Mouse (Mus musculus) natural killer cell, adult 2 months (primary cell): Measurements from ENCODE around the gene Fbxw13.
"Not testable (repeated sequence)": the region's sequence is repeated elsewhere in the genome, so short reads cannot be mapped to it uniquely, and the experiment has no call there.

Source experiments
- DNase-seq, 2 experiments: peaks; one replicate each; pipeline ENCODE4 v3.0.0; 2022; ENCODE audit warnings: low spot score in 2 of 2

Fbxw13 gene

DNA sequence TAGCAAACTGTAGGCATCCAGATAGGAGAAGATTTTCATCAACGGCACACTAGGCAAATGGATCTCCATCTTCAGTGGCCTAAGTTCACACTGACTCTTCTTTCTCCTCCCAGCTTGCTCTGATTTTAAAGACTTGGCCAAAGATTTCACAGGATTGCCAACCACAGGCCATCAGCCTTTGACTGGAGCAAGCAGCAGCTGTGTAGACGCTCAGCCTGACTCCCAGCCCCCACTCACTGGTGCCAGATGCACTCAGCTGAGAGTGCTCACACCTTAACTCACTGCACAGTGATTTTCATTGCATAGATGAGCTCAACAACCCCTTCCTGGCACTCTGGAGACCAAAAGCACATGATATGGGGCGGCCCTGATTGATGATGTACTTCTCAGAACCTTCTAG lies at the start of gene Fbxw13:
Fbxw13 (minus strand) TSS at position 101 of the 400 bp plus-strand sequence.
- DNase-seq, result not testable (repeated sequence)

GRCm38 (mm10) chr9:109234654-109235053 lies 38.9 kb upstream of the Fbxw13 start, which contains the start of gene Fbxw20:
Gene Fbxw20, minus strand, starts transcription at chr9:109234754.
- no peak for DNase-seq

GRCm38 (mm10) chr9:109218449-109218848 lies 22.7 kb upstream of the Fbxw13 start:
- DNase-seq, result no peak

DNA sequence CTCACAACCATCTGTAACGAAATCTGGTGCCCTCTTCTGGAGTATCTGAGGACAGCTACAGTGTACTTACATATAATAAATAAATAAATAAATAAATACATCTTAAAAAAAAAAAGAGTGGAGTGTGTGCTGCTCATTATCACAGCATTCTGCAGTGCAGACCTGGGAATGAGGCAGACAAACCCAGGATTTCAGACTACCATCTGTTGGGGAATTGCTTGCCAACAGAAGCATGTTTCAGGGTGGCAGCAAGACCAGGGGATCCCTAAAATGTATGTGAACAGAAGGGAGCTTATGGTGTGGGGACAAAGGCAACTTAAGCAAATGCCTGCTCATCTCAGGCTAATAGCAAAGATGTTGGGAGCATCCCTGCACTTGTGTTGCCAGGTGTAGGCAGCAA lies 5.6 kb upstream of the Fbxw13 start:
- not testable (repeated sequence) for DNase-seq

GRCm38 (mm10) chr9:109200349-109200748 lies 4.6 kb upstream of the Fbxw13 start:
- no peak for DNase-seq

- no peak for DNase-seq
Measured at GRCm38 (mm10) chr9:109199353-109199752, 3.6 kb upstream of the Fbxw13 start.

GRCm38 (mm10) chr9:109177208-109177607 lies 18.6 kb downstream of the Fbxw13 start:
- DNase-seq, result no peak

DNA sequence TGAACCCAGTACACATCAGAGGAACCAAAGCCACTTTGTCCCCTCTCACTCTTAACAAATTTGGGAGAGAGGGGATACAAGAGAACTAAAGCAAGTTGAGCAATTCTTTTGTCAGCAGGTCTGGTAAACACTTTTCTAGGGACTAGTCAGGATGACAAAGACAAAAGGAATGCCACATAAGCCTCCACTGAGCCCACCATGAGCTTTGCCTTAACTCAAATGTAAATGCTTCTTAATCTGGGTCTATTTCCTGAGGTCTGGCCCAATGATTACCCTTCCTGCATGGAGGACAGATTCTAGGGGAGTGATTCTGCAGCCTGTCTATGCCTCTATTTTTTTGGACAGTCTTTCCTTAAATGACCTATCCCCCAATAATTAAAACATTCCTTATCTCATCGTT lies 19.5 kb downstream of the Fbxw13 start:
- no peak for DNase-seq

GRCm38 (mm10) chr9:109167316-109167715 lies 28.5 kb downstream of the Fbxw13 start:
- DNase-seq, result no peak

GRCm38 (mm10) chr9:109161941-109162340 lies 33.8 kb downstream of the Fbxw13 start, which contains the start of gene Fbxw21:
Gene Fbxw21, minus strand, starts transcription at chr9:109162041.
- no peak for DNase-seq

DNA sequence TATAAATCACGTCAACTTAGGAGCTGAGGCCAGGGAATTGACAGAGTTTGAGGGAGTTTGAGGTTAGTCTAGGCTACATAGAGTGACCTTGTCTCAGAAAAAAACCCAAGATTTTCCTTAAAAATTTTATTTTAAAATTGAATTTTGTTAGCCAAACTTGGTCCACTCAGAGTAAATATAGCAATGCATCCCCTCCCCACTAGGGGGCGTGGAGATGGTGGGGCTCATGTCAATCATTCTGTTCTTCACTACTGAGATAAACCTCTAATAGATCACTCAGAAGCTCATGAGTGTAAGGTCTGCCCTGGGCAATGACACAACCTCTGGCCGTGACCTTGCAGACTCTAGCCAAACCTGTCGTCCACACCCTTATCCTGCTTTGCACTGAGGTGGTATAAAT lies 55.4 kb downstream of the Fbxw13 start:
- DNase-seq, result not testable (repeated sequence)

DNA sequence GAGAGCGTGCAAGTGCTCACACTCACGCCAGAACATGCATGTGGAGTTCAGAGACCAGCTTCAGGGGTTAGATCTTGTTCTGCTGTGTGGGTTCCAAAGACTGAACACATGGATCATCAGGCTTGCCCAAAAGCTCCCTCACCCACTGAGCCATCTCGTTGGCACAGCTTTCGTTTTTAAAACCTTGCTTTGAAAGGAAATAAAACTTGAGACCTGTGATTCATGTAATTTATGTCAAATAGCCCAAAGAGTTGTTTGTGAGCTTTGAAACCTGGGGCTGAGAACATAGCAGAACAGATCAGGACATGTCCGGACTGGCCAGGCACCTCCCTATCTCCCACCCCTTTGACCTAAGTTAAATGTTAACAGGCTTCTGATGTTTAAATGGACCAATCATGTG lies 65.7 kb downstream of the Fbxw13 start:
- DNase-seq, result no peak
